Mouse (Mus musculus): Measurements from ENCODE around the gene Anp32e. TPM values are rescaled to one million over a fixed set of nuclear protein-coding genes. Genes with fewer than 3 reads are reported as not detected.
"Not testable (repeated sequence)": the region's sequence is repeated elsewhere in the genome, so short reads cannot be mapped to it uniquely, and the experiment has no call there.

Anp32e gene
- total RNA-seq, 2 experiments from 2014 or later = 78.9 to 80.6 TPM

GRCm38 (mm10) chr3:95894317-95895160 is 34.5 kb upstream of the Anp32e start:
- DNase-seq (ENCODE audit: low spot score in 2 of 2) = no peak
- peak overlapping the region; percentile 94 for H3K4me3 ChIP-seq
- peak overlapping the region; percentile 94 for H3K27ac ChIP-seq
- no peak for TF ChIP-seq CTCF (conservative IDR thresholded peaks at IDR 0.05)

GRCm38 (mm10) chr3:95895501-95895900 is 33.5 kb upstream of the Anp32e start:
- not testable (repeated sequence) for H3K27ac ChIP-seq; H3K4me3 ChIP-seq; DNase-seq (ENCODE audit: low spot score in 2 of 2)

- TF ChIP-seq CTCF (conservative IDR thresholded peaks at IDR 0.05) = no peak
- DNase-seq (ENCODE audit: low spot score in 2 of 2) = no peak
- H3K27ac ChIP-seq = no peak overlapping the region
- no peak overlapping the region for H3K4me3 ChIP-seq
Observed at GRCm38 (mm10) chr3:95899800-95900524, 29.1 kb upstream of the Anp32e start.

- DNase-seq (ENCODE audit: low spot score in 2 of 2) = no peak
- peak overlapping the region; percentile 86 for H3K27ac ChIP-seq
- no peak for TF ChIP-seq CTCF (conservative IDR thresholded peaks at IDR 0.05)
- no peak overlapping the region; the same call in 1 of the 2 replicates for H3K4me3 ChIP-seq
Observed at GRCm38 (mm10) chr3:95901616-95902372, 27.3 kb upstream of the Anp32e start.

DNA sequence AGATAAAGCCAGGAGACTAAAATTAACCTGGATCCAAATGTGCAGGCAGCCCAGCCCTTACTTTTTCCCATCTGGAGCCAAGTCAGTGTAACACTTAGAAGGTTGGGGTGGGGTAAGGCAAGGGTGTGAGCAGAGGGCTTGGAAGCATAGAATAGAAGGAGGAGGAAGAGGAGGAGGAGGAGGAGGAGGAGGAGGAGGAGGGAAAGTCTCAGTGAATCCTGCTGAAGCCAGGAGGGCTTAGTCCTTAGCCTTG is 26.7 kb upstream of the Anp32e start:
- TF ChIP-seq CTCF (conservative IDR thresholded peaks at IDR 0.05) = no peak
- Histone ChIP-seq H3K27ac (peak overlapping the region; percentile 86), H3K4me3 (no peak overlapping the region)
- DNase-seq (ENCODE audit: low spot score in 2 of 2) = no peak

GRCm38 (mm10) chr3:95902643-95903042 is 26.4 kb upstream of the Anp32e start:
- no peak for TF ChIP-seq CTCF (conservative IDR thresholded peaks at IDR 0.05)
- Histone ChIP-seq H3K27ac (peak overlapping the region; percentile 86; the same call in 1 of the 2 replicates), H3K4me3 (no peak overlapping the region)
- DNase-seq (ENCODE audit: low spot score in 2 of 2) = no peak

DNA sequence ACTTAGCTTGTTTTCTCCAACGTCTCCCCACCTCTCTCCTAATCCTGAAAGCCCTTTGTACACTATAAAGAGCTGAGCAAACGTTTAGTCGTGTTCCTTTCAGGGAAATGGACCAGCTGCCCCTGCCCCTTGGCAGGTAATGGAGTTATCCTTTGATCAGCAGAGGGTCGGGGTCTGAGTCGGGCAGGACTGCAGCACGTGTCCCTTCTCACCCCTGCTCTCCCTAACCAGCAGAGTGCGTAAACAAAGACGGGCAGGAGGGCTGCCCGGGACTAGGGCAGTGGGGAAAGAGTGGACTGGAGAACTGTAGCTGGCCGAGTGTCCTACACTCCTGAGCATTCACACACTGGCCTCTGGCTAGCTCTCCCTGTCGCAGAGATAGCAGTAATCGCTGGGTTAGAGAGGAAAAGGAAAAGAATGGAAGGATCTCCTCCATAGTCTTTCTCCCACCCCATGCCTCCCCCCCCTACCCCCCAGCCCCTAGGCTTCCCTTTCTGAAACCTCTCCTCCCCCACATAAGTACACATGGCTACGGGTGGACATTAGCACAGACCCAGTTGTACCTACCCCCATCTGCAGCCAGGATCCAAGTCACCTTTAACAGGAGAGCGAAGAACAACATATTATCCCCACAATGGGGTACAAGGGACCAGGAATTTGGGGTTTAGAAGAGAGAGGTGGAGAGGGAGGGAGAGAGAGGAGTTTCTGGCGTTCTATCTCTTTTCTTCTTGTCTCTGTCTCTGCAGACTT is 25.1 kb upstream of the Anp32e start:
- no peak for TF ChIP-seq CTCF (conservative IDR thresholded peaks at IDR 0.05)
- Histone ChIP-seq H3K27ac (peak overlapping the region; percentile 86), H3K4me3 (peak overlapping the region; percentile 47)
- DNase-seq (ENCODE audit: low spot score in 2 of 2) = no peak

DNA sequence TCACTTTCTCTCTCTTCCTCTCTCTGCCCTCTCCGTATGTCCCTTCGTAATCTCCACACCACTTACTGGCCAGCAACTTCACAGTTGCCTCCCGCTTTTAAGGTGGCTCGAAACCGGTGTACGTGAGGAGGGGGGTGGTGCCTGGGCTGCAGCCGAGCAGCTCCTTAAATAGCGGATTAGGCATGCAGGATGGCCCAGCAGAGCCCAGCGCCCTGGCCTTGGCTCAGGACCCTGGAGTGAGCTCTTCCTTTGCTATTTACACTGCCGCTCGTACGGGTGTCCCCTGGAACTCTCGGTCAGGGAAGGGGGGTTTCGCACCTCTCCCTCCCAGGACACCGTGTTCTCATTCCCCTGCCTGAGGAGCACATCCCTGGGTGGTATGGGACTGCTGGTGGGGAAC is 24.5 kb upstream of the Anp32e start, which contains the start of gene Car14:
Car14 (minus strand) TSS at position 124 of the 400 bp plus-strand sequence.
- DNase-seq (ENCODE audit: low spot score in 2 of 2) = no peak
- peak within 1 kb of the TSS; percentile 47 for H3K4me3 ChIP-seq
- H3K27ac ChIP-seq = peak within 1 kb of the TSS; percentile 86
- no peak for TF ChIP-seq CTCF (conservative IDR thresholded peaks at IDR 0.05)

GRCm38 (mm10) chr3:95905146-95905939 is 23.7 kb upstream of the Anp32e start:
- peak; percentile 52 to 70 for DNase-seq (ENCODE audit: low spot score in 2 of 2)
- H3K27ac ChIP-seq = peak overlapping the region; percentile 86
- no peak for TF ChIP-seq CTCF (conservative IDR thresholded peaks at IDR 0.05)
- peak overlapping the region; percentile 47 for H3K4me3 ChIP-seq

- TF ChIP-seq CTCF (conservative IDR thresholded peaks at IDR 0.05) = peak; percentile 75
- H3K27ac ChIP-seq = peak overlapping the region; percentile 73; the same call in 1 of the 2 replicates
- peak overlapping the region; percentile 35 for H3K4me3 ChIP-seq
- no peak for DNase-seq (ENCODE audit: low spot score in 2 of 2)
Observed at GRCm38 (mm10) chr3:95905940-95906492, 23.0 kb upstream of the Anp32e start.

DNA sequence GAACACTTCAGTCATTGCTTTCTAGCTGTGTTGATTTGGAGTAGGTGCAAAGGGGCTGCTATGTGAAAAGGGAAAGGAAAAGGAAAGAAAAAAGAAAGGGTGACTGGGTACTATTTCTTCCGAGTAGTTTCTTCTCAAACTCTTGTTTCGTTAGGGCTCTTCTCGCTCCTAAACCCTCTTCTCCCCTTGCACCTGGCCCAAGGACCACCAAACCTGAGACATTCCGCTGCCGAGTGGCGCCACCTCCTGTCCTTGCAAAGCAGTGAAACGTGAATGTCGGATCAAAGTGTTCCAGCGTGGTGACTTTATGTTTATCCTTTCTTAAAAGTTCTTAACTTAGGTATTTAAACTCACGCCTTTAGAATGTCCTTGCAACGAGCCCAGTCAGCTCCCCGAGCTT is 22.2 kb upstream of the Anp32e start:
- Histone ChIP-seq H3K4me3 (peak overlapping the region; percentile 35; the same call in 1 of the 2 replicates), H3K27ac (no peak overlapping the region)
- TF ChIP-seq CTCF (conservative IDR thresholded peaks at IDR 0.05) = peak; percentile 91
- DNase-seq (ENCODE audit: low spot score in 2 of 2) = peak in 1 of 2 experiments; percentile 49
